Mouse (Mus musculus): ENCODE results near the gene Ly6g.

DNA sequence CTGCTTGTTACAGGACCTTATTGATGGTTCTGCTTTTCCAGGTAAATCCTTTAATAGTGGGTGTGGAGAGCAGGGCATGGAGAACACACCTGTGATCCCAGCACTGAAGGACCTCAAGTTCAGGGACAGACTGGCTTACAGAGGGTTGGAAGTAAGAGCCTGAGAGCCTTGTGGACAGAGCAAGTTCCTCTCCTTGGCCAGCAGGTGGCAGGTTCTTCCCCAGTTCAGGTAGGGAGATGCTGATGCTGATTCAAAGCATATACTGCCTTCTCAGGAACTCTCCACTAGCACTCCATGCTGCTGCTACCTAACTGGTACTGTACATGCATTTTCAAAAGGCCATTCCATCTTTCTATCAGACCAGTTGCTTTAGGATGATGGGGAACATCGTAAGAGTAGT is 20.5 kb downstream of the Ly6g start:
- TF ChIP-seq CTCF (IDR thresholded peaks at IDR 0.05; ENCODE audit: borderline replicate concordance, insufficient read depth, low read length), result peak; percentile 75; the same call in 1 of the 2 replicates
- no peak for TF ChIP-seq POLR2A (IDR thresholded peaks at IDR 0.05; ENCODE audit: low read depth, low read length)
